Mouse (Mus musculus) bone marrow macrophage, adult 2 months (primary cell): Measurements from ENCODE around the gene Grin2b.

Experiments
- CTCF ChIP-seq: IDR thresholded peaks from 2 replicates; pipeline ENCODE4 v1.5.1; 2012; ENCODE audit warnings: low read depth, mild to moderate bottlenecking, low read length, moderate library complexity
- POLR2A ChIP-seq: IDR thresholded peaks from 2 replicates; pipeline ENCODE4 v1.6.1; 2012; ENCODE audit warnings: mild to moderate bottlenecking, low read depth, low read length, borderline replicate concordance

GRCm38 (mm10) chr6:135700717-135701345 lies 472.5 kb downstream of the Grin2b start:
- TF ChIP-seq POLR2A (no peak), CTCF (no peak)
